Mouse (Mus musculus): ENCODE measurements at regions not wholly inside any gene's neighbourhood (a gene's known extent, or its start where the extent isn't known, plus 50 kb on each side); places are given as distances from the start of the nearest gene placed in this dataset.

DNA sequence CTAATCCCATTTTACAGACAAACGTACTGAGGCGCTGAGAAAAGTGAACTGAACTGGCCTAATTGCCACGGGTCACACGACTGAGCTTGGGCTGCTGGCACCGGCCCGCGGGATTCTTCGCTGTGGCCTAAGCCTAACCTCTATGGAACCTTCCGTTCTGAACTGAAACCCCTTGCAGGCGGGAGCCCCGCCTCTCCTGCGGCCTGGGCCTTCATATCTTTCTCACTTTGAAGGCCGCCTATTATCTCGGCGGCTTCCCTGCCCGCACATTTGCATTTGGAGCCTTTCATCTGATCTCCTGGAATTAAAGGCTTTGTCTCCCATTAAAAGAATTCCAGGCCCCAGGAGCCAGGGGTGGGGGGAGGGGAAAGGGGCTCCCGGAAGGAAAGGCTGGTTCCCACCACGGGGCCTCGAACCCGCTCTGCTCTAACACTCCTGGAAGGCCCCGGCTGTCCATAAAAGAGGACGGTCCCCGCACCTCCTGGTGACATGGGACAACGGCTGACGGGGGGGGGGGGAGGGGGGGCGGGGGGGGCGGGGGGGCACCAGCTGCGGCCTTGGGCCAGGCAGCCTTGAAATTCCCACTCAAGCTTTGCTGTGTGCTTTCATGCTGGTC is 122.9 kb upstream of the Pja1 start:
- DNase-seq (ENCODE audit: low spot score in 2 of 2), result no peak

GRCm38 (mm10) chrX:99592980-99593379 is 121.9 kb upstream of the Pja1 start:
- DNase-seq (ENCODE audit: low spot score in 2 of 2), result no peak

GRCm38 (mm10) chrX:99587284-99587683 is 116.2 kb upstream of the Pja1 start:
- no peak for DNase-seq (ENCODE audit: low spot score in 2 of 2)

GRCm38 (mm10) chrX:99586282-99586681 is 115.2 kb upstream of the Pja1 start:
- DNase-seq (ENCODE audit: low spot score in 2 of 2), result no peak

DNA sequence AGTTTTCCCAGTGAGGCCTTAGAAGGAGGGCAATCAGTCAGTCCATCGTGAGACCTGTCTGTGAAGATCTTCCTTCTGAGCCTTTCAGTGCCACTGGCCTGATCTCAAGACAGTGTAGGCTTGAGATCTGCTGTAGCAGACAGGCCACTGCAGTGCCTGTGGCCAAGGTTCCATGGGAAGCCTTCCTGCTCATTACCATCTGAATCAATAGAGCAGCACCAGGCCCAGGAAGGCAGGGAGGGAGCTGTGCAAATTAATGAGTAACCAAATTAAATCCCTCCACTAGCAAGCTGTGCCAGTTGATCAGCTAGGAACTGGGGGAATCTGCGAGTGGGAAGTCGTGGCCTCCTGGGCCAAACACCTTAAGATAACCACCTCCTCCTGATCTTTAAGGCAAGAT is 114.6 kb upstream of the Pja1 start:
- no peak for DNase-seq (ENCODE audit: low spot score in 2 of 2)

- DNase-seq (ENCODE audit: low spot score in 2 of 2), result no peak
Observed at GRCm38 (mm10) chrX:99582611-99583010, 111.5 kb upstream of the Pja1 start.

DNA sequence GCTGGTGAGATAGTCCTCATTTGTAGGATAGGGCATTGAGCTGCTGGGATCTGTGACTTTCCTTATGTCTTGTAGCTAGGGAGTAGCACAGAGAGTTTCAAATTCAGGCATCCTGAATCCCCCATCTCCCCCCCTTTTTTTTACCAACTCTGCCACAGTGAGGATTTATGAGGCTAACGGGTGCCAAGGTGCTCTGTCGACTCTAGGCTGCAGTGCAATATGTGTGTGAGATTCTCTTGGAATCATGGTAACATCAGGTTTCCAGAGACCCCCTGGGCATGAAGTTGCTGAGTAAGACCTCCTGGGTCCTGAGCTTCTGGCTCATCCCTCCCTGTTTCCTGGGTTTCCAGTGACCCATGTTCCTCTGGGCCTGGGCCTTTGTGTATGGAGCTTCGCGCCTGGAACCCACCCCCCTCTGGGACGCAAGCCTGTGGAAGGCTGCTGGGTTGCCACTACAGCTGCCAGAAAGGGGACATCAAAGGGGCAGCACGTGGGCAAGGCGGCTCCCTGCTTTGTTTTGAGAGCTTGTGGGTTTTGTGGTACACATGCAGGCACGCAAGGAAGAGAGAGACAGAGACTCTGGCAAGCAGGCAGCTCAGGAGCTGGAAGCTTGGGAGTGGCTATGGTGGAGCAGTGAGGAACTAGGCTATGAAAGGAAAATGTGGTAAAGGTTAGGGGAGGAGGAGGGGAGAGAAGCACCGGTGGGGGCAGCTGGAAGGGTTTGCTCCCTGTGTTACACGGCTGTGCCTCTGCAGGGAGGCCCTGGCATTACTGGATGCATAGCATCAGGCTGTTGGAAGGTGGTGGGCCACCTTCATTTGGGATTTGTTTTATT is 110.8 kb upstream of the Pja1 start:
- no peak for DNase-seq (ENCODE audit: low spot score in 2 of 2)

DNA sequence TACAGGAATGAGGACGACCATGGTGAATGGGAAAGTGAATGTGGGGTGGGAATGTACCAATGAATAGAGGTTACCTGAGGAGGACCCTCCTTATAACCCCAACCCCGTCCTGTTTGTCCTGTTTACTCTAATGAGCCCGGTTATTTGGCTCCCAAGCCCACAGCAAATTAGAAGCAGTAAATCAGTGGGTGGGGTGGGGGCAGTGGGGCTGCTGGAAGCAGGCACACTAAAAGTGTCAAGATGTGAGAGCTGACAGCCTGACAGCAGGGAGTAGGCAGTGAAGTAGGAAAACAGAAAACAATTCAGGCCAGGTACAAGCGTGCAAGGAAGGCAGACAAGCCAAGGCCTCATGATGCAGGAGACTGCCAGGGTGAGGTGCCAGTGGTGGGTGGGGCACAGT is 108.1 kb upstream of the Pja1 start:
- no peak for DNase-seq (ENCODE audit: low spot score in 2 of 2)

DNA sequence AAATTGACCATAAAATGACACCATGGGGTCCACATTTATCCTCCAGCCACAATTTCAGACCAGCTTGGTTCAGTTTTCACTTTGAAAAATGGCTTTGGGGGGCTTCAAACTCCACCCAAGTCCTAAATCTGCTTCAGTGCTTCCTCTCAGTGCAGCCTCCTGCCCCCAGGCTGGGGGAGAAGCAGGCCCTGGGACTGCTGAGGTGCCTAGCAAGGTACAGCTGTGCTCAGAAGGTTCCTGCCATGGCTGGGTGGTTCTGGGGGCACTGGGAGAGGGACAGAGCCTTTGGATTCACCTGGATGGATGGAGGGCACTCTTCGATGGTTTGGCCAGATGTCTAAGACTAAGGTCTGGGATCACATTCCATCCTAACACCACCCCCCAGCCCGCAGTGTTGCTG is 107.7 kb upstream of the Pja1 start:
- no peak for DNase-seq (ENCODE audit: low spot score in 2 of 2)

DNA sequence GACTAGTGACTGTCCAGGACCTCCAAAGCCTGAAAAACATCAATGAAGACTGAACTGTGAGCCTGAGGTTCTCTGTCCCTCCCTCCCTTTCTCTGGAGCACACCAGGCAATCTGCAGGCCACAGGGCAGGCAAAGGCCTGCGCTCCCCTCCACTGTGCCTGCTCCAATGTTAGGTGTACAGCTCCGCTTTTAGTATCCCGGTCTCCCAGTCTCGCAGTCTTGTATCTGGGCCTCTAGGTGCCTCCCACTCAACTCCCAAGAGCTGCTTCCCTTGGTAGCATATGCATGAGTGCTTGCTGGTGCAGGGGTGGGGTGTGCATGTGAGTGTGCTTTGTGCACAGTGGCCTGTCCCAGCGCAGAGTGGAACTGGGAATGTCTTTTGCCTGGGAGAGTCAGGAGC is 104.0 kb upstream of the Pja1 start:
- DNase-seq (ENCODE audit: low spot score in 2 of 2), result no peak

DNA sequence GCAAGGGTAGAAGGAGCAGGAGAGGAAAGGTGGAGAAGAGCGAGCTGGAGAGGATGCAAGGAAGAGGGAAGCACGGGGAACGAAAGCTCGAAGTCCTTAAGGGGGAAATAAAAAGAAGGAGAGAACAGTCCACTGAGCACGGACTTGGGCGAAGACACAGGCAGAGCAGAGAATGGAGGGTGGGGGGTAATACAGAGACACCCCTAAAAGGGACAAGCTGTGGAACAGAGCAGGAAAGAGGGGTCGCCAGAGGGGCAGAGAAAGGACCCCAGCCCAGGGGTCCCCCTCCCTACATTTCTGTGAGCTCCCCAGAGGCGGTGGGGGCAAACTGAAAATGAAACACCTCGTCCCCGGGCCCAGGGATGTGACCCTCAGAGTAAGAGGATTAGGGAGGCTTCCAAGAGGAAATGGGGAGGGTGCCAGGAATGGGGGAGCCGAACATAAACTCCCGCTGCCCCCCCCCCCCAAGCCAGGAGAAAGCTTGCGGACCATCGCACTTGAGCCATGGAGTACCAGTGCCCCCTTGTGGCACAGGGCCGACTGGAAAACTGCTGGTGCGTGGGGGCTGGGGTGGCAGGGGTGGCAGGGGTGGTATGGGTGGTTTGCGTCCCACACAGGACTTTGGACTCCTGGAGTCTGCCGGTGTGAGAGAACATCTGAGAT is 103.5 kb upstream of the Pja1 start:
- peak; percentile 9 to 44 for DNase-seq (ENCODE audit: low spot score in 2 of 2)

GRCm38 (mm10) chrX:99570161-99570560 is 99.1 kb upstream of the Pja1 start:
- DNase-seq (ENCODE audit: low spot score in 2 of 2), result no peak

DNA sequence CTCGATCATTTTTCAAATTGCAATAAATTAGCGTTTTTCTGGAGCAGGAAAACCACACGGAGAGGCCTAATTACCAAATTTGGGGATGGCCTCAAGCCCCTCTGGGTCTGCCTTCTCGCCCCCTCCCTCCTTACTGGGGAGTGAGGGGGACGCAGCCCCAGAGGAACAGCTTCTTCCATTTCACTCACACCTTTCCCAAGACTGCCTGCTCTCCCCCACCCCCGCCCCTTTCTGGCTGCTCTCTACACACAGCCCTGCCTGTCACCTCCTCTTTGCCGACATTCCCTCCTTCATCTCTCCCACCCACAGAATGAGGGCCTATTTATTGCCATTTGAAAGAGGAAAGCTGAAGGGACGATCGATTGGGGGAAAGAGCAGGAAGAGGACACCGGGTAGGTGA is 97.2 kb upstream of the Pja1 start:
- DNase-seq (ENCODE audit: low spot score in 2 of 2), result no peak

GRCm38 (mm10) chrX:99567367-99568164 is 96.5 kb upstream of the Pja1 start:
- DNase-seq (ENCODE audit: low spot score in 2 of 2), result no peak

GRCm38 (mm10) chrX:99561995-99562394 is 90.9 kb upstream of the Pja1 start:
- no peak for DNase-seq (ENCODE audit: low spot score in 2 of 2)

- DNase-seq (ENCODE audit: low spot score in 2 of 2), result no peak
Observed at GRCm38 (mm10) chrX:99560699-99561098, 89.6 kb upstream of the Pja1 start.

DNA sequence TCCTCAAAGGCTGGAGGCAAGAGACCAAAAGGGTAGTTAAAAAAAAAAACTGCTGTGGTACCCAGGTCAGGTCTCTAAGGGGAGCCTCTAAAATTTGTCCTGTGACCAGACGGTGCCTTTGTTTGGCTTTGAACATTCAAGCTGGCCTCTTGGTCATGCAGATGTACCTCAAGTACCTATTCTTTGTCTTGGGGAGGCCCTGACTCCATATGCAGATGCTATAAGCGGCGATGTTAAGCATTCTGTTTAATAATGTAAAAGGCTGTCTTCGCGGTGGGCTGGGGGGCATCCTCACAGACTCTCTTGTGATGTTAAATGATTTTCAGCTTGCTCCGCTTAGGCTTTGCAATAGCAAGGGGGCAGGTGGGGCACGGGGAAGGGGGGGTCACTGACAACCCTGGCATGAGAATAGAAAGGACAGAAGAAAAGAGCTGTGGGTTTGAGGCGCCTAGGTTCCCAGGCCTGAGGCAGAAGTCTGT is 85.8 kb upstream of the Pja1 start:
- DNase-seq (ENCODE audit: low spot score in 2 of 2), result no peak

DNA sequence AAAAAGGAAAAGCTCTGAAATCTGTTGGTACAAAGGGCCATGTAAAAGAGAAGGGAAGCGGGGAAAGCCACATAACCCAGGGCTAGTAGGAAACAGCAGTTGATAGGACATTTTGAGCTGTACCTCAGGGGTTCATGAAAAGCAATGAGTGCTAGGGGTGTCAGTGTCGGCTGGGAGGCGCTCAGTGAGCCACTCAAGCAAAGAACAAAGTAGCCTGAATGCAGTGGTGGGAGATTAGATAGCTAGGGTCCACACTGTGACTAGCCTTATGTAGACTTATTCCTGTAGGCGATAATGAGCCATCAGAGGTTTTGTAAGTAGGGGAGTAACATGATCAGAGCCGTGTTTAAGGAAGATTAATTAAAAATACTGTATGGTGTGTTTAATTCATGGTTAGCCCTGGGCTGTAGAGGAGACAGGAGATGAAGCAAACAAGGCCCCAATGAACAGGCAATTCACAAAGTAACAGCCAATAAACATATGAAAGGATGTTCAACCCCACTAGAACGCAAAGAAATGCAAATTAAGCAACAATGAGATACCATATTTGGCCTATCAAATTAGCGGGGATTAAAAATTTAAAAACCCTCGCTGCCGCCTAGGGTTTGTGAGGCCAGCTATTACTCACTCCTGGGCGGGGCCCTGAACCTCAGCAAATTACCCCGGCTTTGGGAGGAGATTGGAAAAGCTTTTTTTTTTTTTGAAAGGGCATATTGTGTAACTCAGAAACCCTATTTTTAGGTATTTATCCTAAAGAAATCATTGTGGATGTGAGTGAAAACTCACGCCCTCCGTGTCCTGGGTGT is 85.1 kb upstream of the Pja1 start:
- DNase-seq (ENCODE audit: low spot score in 2 of 2), result no peak

- no peak for DNase-seq (ENCODE audit: low spot score in 2 of 2)
Observed at GRCm38 (mm10) chrX:99552778-99553177, 81.7 kb upstream of the Pja1 start.

GRCm38 (mm10) chrX:99550057-99550760 is 79.1 kb upstream of the Pja1 start:
- no peak for DNase-seq (ENCODE audit: low spot score in 2 of 2)
